In the genomic region with DNA sequence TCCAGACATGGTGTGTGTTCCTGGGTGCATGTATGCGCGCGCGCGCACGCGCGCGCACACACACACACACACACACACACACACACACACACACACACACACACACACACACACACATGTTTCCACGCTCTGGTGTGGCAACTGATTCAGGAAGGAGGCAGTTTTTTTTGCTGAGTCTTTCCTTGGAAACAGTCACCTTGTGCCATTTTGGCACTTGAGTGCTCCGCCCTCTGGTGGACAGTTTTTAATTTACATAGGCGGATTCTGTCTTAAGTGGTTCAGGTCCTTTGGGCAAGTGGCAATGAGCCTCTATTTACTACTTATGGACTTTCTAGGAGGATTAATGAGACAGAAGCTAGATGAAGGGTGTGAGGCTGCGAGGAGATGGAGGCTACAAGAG, we compare ENCODE assay signal across 7 mouse cellular contexts.
A peak's percentile ranks its signal among the peaks of the same experiment; 100 is the strongest.
DNase-seq lines count a peak whose midpoint lies in the region; ATAC-seq lines count a peak whose summit lies in the region.

No protein-coding gene starts in this region.

- no peak overlapping the region for H3K4me3 ChIP-seq in hindbrain, embryonic 11.5 days (ENCODE audit: low read depth, low read length)
- no peak overlapping the region for H3K4me3 ChIP-seq in limb, embryonic 11.5 days (ENCODE audit: low read depth, low read length)

- no peak overlapping the region for H3K4me2 ChIP-seq in hindbrain, embryonic 11.5 days (replicated peaks; ENCODE audit: low read depth, low read length)
- H3K4me2 ChIP-seq in limb, embryonic 11.5 days (ENCODE audit: low read depth, severe bottlenecking), result no peak overlapping the region

- peak; percentile 59 for ATAC-seq in activated CD4-positive, CD25-positive, alpha-beta regulatory T cell, adult 4 months
- ATAC-seq in hindbrain, embryonic 11.5 days (ENCODE audit: low FRiP score), result no peak
- no peak for ATAC-seq in limb, embryonic 11.5 days (ENCODE audit: insufficient number of reproducible peaks, low FRiP score, low TSS enrichment, low read depth)

- peak; percentile 61 for DNase-seq in ovary, postnatal 14 days (ENCODE audit: low spot score)
- DNase-seq in ovary, postnatal 10 days (ENCODE audit: low spot score), result no peak
- DNase-seq in embryo, embryonic 11 days, result peak; percentile 92
- DNase-seq in hindbrain, embryonic 11.5 days (ENCODE audit: low spot score), result peak; percentile 83
- DNase-seq in limb, embryonic 11.5 days (ENCODE audit: low spot score), result peak; percentile 71
- peak; percentile 57 for DNase-seq in neural tube, embryonic 10.5 days (ENCODE audit: extremely low spot score, low spot score)

- H3K27ac ChIP-seq in hindbrain, embryonic 11.5 days (ENCODE audit: low read depth, low read length), result no peak overlapping the region
- no peak overlapping the region for H3K27ac ChIP-seq in limb, embryonic 11.5 days (replicated peaks; ENCODE audit: low read depth, low read length)

- H3K9me3 ChIP-seq in hindbrain, embryonic 11.5 days (ENCODE audit: control insufficient read depth, low read length), result no peaks in the 10 kb centered on the region
- no peaks in the 10 kb centered on the region for H3K9me3 ChIP-seq in limb, embryonic 11.5 days (ENCODE audit: control insufficient read depth, low read length)

- H3K9ac ChIP-seq in hindbrain, embryonic 11.5 days (ENCODE audit: low read depth, low read length), result no peak overlapping the region
- H3K9ac ChIP-seq in limb, embryonic 11.5 days (ENCODE audit: low read length), result no peak overlapping the region

- H3K27me3 ChIP-seq in hindbrain, embryonic 11.5 days (ENCODE audit: control insufficient read depth, insufficient read depth, low read length), result no peaks in the 10 kb centered on the region
- H3K27me3 ChIP-seq in limb, embryonic 11.5 days (ENCODE audit: control insufficient read depth, insufficient read depth, low read length), result no peaks in the 10 kb centered on the region

- 73% methylated on average over 11 of the region's 13 CpGs for WGBS in hindbrain, embryonic 11.5 days
- WGBS in limb, embryonic 11.5 days, result 65% methylated on average over 10 of the region's 13 CpGs

- no peaks in the 10 kb centered on the region; the same call in 1 of the 2 replicates for H3K4me1 ChIP-seq in hindbrain, embryonic 11.5 days (replicated peaks; ENCODE audit: control insufficient read depth, insufficient read depth, low read length)
- H3K4me1 ChIP-seq in limb, embryonic 11.5 days (ENCODE audit: control insufficient read depth, insufficient read depth, low read length), result peaks cover 30% of the 10 kb centered on the region

- 0 out of 2 replicates have a peak, but pooled peaks cover 2% of the 10 kb centered on the region for H3K36me3 ChIP-seq in hindbrain, embryonic 11.5 days (ENCODE audit: control insufficient read depth, insufficient read depth, low read length)
- H3K36me3 ChIP-seq in limb, embryonic 11.5 days (ENCODE audit: control insufficient read depth, insufficient read depth, low read length), result peaks cover 3% of the 10 kb centered on the region; the same call in 1 of the 2 replicates
